Mouse (Mus musculus) kidney, postnatal 10 days (tissue): ENCODE measurements around the gene Suclg1.

Source experiments
- DNase-seq: peaks from one replicate; pipeline ENCODE4 v3.0.0; 2021; ENCODE audit warnings: mixed read lengths

The Suclg1 gene

GRCm38 (mm10) chr6:73248237-73249048 is at the start of gene Suclg1:
Suclg1 (plus strand) TSS chr6:73248382.
- DNase-seq, result peak; percentile 92

GRCm38 (mm10) chr6:73203724-73204123 is 44.5 kb upstream of the Suclg1 start:
- no peak for DNase-seq

GRCm38 (mm10) chr6:73204937-73205336 is 43.2 kb upstream of the Suclg1 start:
- peak; percentile 33 for DNase-seq

- no peak for DNase-seq
Measured at GRCm38 (mm10) chr6:73209598-73209997, 38.6 kb upstream of the Suclg1 start.

- DNase-seq, result no peak
Measured at GRCm38 (mm10) chr6:73210445-73210972, 37.7 kb upstream of the Suclg1 start.

GRCm38 (mm10) chr6:73211036-73211435 is 37.1 kb upstream of the Suclg1 start:
- DNase-seq, result no peak

GRCm38 (mm10) chr6:73211602-73212001 is 36.6 kb upstream of the Suclg1 start:
- no peak for DNase-seq

- peak; percentile 92 for DNase-seq
Measured at GRCm38 (mm10) chr6:73221189-73221957, 26.8 kb upstream of the Suclg1 start, which contains the start of gene Dnah6. Dnah6 (minus strand) TSS chr6:73221651.

- DNase-seq, result peak; percentile 46
Measured at GRCm38 (mm10) chr6:73221958-73222735, 26.0 kb upstream of the Suclg1 start.

- peak; percentile 95 for DNase-seq
Measured at GRCm38 (mm10) chr6:73222841-73223526, 25.2 kb upstream of the Suclg1 start.

- no peak for DNase-seq
Measured at GRCm38 (mm10) chr6:73227376-73228158, 20.6 kb upstream of the Suclg1 start.

GRCm38 (mm10) chr6:73228408-73228807 is 19.8 kb upstream of the Suclg1 start:
- DNase-seq, result peak; percentile 38

- DNase-seq, result no peak
Measured at GRCm38 (mm10) chr6:73228881-73229280, 19.3 kb upstream of the Suclg1 start.

GRCm38 (mm10) chr6:73232152-73232584 is 16.0 kb upstream of the Suclg1 start:
- peak; percentile 76 for DNase-seq

- no peak for DNase-seq
Measured at GRCm38 (mm10) chr6:73233202-73233726, 14.9 kb upstream of the Suclg1 start.

- DNase-seq, result no peak
Measured at GRCm38 (mm10) chr6:73234302-73234900, 13.8 kb upstream of the Suclg1 start.

- DNase-seq, result no peak
Measured at GRCm38 (mm10) chr6:73235650-73236049, 12.5 kb upstream of the Suclg1 start.

- no peak for DNase-seq
Measured at GRCm38 (mm10) chr6:73246821-73247220, 1.4 kb upstream of the Suclg1 start.

GRCm38 (mm10) chr6:73247452-73247851 is 730 bp upstream of the Suclg1 start:
- peak; percentile 55 for DNase-seq

GRCm38 (mm10) chr6:73249049-73249422 is 854 bp downstream of the Suclg1 start:
- DNase-seq, result peak; percentile 46

- no peak for DNase-seq
Measured at GRCm38 (mm10) chr6:73249851-73250250, 1.7 kb downstream of the Suclg1 start.
